Comparison of ENCODE assay signal across 23 mouse cellular contexts in genomic region chr7:123217448-123218354, GRCm38 (mm10). TPM values are rescaled to one million over a fixed set of nuclear protein-coding genes. Genes with fewer than 3 reads are reported as not detected.
DNase-seq lines count a peak whose midpoint lies in the region; ATAC-seq and TF ChIP-seq lines count a peak whose summit lies in the region.
"Had no signal": no experiment of that assay in that cellular context is flagged by ENCODE, and none has a peak within 500 bp of the region (broad histone marks: within the 10 kb centered on the region; RNA-seq: fewer than 3 reads in every experiment).

No protein-coding gene starts in this region.

- H3K9ac ChIP-seq in kidney, embryonic 16.5 days (replicated peaks; ENCODE audit: low read length): no peak overlapping the region
- H3K9ac ChIP-seq in neural tube, embryonic 15.5 days (replicated peaks): no peak overlapping the region
- H3K9ac ChIP-seq: heart, embryonic 12.5 days; liver, embryonic 15.5 days; stomach, embryonic 15.5 days had no signal

- no peak overlapping the region for H3K4me3 ChIP-seq in kidney, embryonic 16.5 days (ENCODE audit: low read length)
- H3K4me3 ChIP-seq in neural tube, embryonic 15.5 days (replicated peaks): no peak overlapping the region
- 0 out of 2 replicates have a peak overlapping the region, but pooled peaks have one; percentile 5 for H3K4me3 ChIP-seq in small intestine, adult 2 months (ENCODE audit: low read depth, low read length)
- H3K4me3 ChIP-seq: heart, embryonic 12.5 days; liver, embryonic 15.5 days; megakaryocyte, embryonic 14.5 days; stomach, embryonic 15.5 days had no signal

- no peaks in the 10 kb centered on the region for H3K9me3 ChIP-seq in kidney, embryonic 16.5 days (ENCODE audit: low read length)
- H3K9me3 ChIP-seq in neural tube, embryonic 15.5 days (replicated peaks): no peaks in the 10 kb centered on the region
- H3K9me3 ChIP-seq: heart, embryonic 12.5 days; liver, embryonic 15.5 days; megakaryocyte, embryonic 14.5 days; stomach, embryonic 15.5 days had no signal

- no peaks in the 10 kb centered on the region for H3K36me3 ChIP-seq in kidney, embryonic 16.5 days (ENCODE audit: insufficient read depth, low read length)
- no peaks in the 10 kb centered on the region for H3K36me3 ChIP-seq in neural tube, embryonic 15.5 days
- H3K36me3 ChIP-seq in small intestine, adult 2 months (ENCODE audit: control insufficient read depth, insufficient read depth, low read length): no peaks in the 10 kb centered on the region
- H3K36me3 ChIP-seq: heart, embryonic 12.5 days; liver, embryonic 15.5 days; stomach, embryonic 15.5 days had no signal

- 53% methylated on average over 7 of the region's 7 CpGs for WGBS in kidney, embryonic 16.5 days
- 70% methylated on average over 7 of the region's 7 CpGs for WGBS in neural tube, embryonic 15.5 days
- WGBS in small intestine, adult 2 months: 70% methylated on average over 7 of the region's 7 CpGs

- peaks cover 20% of the 10 kb centered on the region for H3K4me1 ChIP-seq in kidney, embryonic 16.5 days (ENCODE audit: insufficient read depth, low read length)
- peaks cover 16% of the 10 kb centered on the region for H3K4me1 ChIP-seq in neural tube, embryonic 15.5 days
- peaks cover 25% of the 10 kb centered on the region for H3K4me1 ChIP-seq in small intestine, adult 2 months (ENCODE audit: control insufficient read depth, insufficient read depth, insufficient read length, low read length)

- no peak for ATAC-seq in kidney, embryonic 16.5 days (ENCODE audit: low FRiP score, low TSS enrichment)
- no peak for ATAC-seq in neural tube, embryonic 15.5 days (ENCODE audit: low FRiP score)
- ATAC-seq: forebrain, embryonic 14.5 days; lung, postnatal 0 days; Patski had no signal

- no peak overlapping the region for H3K4me2 ChIP-seq in kidney, embryonic 16.5 days (replicated peaks; ENCODE audit: low read depth, low read length)
- H3K4me2 ChIP-seq in neural tube, embryonic 15.5 days: no peak overlapping the region
- H3K4me2 ChIP-seq: heart, embryonic 12.5 days; liver, embryonic 15.5 days; stomach, embryonic 15.5 days had no signal

- no peak overlapping the region for H3K27ac ChIP-seq in kidney, embryonic 16.5 days (ENCODE audit: low read length)
- 0 out of 2 replicates have a peak overlapping the region, but pooled peaks have one; percentile 30 for H3K27ac ChIP-seq in neural tube, embryonic 15.5 days (replicated peaks)
- 0 out of 2 replicates have a peak overlapping the region, but pooled peaks have one; percentile 6 for H3K27ac ChIP-seq in small intestine, adult 2 months (ENCODE audit: insufficient read depth, low read depth, low read length)
- H3K27ac ChIP-seq: liver, embryonic 15.5 days; stomach, embryonic 15.5 days had no signal

- peak; percentile 75 for DNase-seq in kidney, adult 11 months
- no peak for DNase-seq in neural tube, embryonic 10.5 days (ENCODE audit: extremely low spot score, low spot score)
- peak; percentile 84 for DNase-seq in kidney, adult 9 months
- DNase-seq in cerebellum, adult 11-12 months: no peak
- no peak for DNase-seq in gastrocnemius, postnatal 25 days
- DNase-seq: adrenal gland, postnatal 10 days; B cell, adult 2 months; cerebellum, postnatal 36 days; heart, postnatal 14 days; right cerebral cortex, postnatal 25 days; thymus, adult 18-20 months; thymus, postnatal 4 days had no signal

- no peak for TF ChIP-seq POLR2A in small intestine, adult 2 months (IDR thresholded peaks at IDR 0.05; ENCODE audit: low read depth, low read length)

- H3K27me3 ChIP-seq in kidney, embryonic 16.5 days (ENCODE audit: insufficient read depth, low read length): no peaks in the 10 kb centered on the region
- H3K27me3 ChIP-seq in neural tube, embryonic 15.5 days (replicated peaks): no peaks in the 10 kb centered on the region
- H3K27me3 ChIP-seq in small intestine, adult 2 months (ENCODE audit: control insufficient read depth, insufficient read depth, low read length): no peaks in the 10 kb centered on the region
- H3K27me3 ChIP-seq: heart, embryonic 12.5 days; liver, embryonic 15.5 days; Patski; stomach, embryonic 15.5 days had no signal

- no peak for TF ChIP-seq CTCF in small intestine, adult 2 months (IDR thresholded peaks at IDR 0.05; ENCODE audit: extremely low read depth, insufficient read length, insufficient replicate concordance, low read depth, low read length)

RNA-seq across cellular contexts. Expression of gene Slc5a11, which starts 3.1 kb away (rescaled TPM):
- polyA plus RNA-seq in kidney, embryonic 16.5 days (2015; fragmentation: Nextera tagmentation; extraction: Ambion mirVana): 5.0 and 5.8 TPM in 2 replicates
- 0.40 and 0.42 TPM in 2 replicates for polyA plus RNA-seq in neural tube, embryonic 15.5 days (2015; fragmentation: Nextera tagmentation; extraction: Ambion mirVana)
- 61.4 and 204 TPM in 2 replicates for polyA plus RNA-seq in small intestine, adult 2 months (2012; rRNA removed)
- total RNA-seq in gastrocnemius, postnatal 25 days (2021): not detected
- total RNA-seq: adrenal gland, postnatal 10 days; heart, postnatal 14 days had no signal
- polyA plus RNA-seq: embryonic facial prominence, embryonic 11.5 days; lung, postnatal 0 days; Patski had no signal

Comparison
In these comparisons a context has a peak if more than half of its experiments do, and no peak if none do; other contexts are left out.
1. DNase-seq: peak in kidney, adult 11 months (single experiment) and kidney, adult 9 months (single experiment); none in neural tube, embryonic 10.5 days (single experiment), cerebellum, adult 11-12 months (single experiment) and gastrocnemius, postnatal 25 days (single experiment).